Mouse (Mus musculus): ENCODE results near the gene Col25a1.
A peak's percentile ranks its signal among the peaks of the same experiment; 100 is the strongest.

The Col25a1 gene

DNA sequence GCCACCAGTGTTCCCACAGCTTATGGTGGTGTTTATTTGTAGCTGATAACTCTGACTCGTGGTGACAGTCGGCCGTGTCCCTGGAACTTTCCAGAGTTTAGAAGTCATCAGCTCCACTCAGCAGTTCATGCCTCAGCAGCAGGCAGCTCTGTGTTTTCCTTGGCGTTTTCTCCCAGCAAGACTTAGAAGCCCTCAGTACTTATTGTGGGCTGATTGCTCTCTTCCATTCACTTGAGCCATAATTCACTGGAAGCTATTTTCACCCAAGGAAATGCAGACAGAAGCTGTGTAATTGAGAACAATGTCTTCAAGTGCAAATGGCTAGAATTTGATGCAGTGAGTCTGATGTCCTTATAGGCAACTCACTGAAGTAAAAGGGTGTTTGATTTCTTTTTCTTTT, 254.6 kb downstream of the Col25a1 start:
- DNase-seq, result peak; percentile 14 to 18

DNA sequence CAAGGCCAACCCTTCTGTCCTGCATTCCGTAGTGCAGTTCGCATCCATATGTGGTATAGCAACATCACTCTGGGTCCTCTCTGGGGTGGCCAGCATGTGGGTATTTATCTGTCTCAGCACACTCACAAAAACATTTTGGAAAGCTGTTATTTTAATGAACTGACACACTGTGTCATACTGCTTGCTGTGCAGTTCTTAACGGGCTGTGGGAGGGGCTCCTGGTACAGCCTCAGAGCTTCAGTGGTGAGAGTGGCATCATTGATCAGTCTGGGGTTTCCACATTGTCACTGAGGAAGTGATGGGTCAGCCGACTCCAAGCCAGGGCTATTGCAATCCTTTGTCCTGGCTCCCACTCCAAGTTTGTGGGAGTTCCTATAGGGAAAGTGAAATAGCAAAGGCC, 255.9 kb downstream of the Col25a1 start:
- no peak for DNase-seq

DNA sequence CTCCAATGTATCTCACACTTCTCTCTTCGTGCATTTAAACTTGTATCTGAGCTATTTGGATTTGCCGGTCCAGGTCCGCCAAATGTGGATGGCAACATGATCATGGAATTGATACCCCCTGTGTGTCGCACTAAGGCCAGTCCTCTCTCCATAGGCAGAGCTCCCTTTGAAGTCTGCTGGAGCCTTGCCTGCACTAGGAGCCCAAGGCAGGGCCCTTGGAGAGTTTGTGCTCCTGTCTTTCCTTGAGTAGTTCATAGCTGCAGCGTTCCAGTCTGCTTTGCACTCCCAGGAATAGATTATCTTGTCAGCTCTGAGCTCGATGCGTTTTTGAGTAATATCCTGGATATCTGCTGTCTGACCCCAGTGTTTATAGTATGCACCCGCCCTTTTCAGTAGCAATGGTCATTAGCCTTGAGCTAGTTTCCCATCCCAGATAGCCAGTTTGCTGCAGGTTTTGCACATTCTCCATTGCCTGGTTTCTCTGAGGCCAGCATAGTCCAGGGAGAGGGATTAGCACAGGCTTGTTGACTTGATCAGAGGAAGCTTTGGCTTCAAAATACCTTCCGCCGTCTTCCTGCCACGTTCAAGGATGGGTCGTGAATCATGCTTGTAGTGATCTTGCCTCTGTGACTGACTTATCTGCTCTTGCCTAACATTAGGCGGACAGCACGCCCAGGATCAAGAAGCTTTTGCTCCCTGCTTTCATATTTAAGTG, 258.1 kb downstream of the Col25a1 start:
- DNase-seq, result peak in 1 of 2 experiments; percentile 19

DNA sequence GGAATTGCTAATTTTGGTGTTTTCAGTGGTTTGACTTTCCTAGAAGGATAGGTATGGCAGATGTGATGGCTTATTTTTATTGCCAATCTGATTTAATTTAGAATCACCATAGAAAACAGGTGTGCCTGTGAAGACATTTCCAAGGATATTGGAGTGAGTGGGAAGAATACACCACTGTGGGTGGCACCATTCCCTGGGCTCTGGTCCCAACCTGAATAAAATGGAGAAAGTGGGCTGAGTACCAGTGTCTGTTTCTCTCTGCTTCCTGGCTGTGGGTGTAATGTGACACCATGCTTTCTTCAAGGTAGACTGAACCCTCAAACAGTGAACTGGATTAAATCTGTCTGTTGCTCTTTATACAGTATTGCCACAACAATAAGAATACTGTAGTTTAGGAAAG, 265.3 kb downstream of the Col25a1 start:
- no peak for DNase-seq

DNA sequence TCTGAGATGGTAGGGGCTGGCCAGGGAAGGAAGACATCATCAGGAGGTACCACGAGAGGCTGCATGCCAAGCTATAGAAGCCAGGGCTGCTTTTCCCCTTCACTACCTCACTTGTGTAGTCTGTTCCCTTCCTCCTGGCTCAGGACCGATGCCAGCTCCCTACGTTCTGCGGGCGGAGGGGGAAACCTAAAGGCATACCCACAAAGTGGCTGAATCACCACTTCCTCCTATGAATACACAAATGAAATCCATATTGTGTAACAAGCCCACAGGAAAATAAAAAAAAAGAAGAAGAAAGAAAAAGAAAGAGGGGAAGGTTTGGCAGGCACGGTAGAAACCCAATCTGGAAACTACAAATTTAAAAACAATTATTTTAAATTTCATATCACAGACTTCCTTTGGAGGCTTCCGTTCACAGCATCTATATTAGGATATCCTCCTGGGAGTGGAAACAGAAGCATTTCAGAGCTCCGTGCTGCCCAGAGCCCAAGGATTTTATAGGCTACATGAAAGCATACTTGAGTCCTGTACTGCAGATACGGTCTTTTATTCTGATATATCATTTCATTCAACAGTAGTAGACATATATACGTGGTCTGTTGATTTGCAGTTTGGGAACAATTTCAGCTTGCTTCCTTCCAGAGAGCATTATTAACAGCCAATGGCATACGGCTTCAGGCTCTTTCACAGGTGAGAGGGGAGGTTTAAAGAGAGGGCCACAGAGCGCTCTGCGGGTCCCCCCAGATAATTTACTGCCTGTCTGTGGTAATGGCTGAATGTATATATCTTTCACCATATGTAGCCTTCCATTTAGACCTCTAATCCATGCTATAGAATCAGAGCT, 269.6 kb downstream of the Col25a1 start:
- DNase-seq, result peak; percentile 17 to 26

DNA sequence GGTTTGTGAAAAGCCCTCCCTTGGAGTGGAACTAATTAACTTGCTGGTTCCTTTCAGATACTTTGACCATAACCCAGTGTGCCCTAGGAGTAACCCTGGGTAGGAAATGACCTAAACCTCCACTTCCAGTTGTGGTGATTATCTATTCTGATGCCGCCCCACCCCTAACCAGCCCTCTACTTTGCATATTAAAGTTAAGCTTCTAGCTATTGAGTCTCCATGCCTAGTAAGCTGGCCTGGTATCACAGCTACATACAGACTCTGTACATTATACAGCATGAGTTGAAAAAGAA, 270.2 kb downstream of the Col25a1 start:
- DNase-seq, result no peak

DNA sequence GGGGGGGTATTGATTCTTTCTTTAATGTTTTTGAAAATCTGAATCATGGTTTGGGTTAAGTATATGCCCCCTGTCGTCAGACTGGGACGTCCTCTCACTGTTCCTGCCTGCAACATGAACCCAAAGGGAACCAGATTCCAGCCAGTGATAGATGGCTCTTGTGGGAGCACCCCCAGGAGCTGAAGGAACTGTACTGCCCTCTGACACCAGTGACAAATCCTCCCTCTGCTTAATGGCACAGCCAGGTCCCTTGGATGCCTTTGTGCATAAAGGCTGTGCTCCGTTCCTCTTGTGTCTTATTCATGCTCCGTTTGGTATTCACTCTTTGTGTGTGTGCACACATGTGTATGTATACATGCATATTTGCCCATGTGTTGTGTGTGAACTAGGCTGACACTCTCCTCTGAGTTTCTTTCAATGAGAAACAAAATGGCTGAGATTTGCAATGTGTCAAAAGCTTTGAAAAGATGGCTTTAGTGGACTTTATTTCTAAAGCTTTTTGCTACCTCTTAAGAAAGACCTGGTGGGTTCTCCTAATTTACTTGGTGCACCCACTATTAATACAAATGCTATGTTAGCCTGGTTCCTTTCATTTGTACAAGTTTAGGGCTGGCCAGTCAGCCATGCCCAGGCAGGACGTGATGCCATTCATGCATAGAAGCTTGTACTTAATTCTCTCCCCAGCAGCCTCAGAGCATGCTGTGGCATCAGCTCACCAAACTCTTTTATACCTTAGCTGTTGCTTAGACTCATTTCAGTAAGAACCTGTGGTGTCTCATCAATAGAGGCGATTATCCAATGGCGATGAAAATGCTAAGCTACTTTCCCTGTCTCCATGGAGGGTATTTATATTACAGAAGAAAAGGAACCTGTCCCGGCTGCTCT, 273.5 kb downstream of the Col25a1 start:
- no peak for DNase-seq

DNA sequence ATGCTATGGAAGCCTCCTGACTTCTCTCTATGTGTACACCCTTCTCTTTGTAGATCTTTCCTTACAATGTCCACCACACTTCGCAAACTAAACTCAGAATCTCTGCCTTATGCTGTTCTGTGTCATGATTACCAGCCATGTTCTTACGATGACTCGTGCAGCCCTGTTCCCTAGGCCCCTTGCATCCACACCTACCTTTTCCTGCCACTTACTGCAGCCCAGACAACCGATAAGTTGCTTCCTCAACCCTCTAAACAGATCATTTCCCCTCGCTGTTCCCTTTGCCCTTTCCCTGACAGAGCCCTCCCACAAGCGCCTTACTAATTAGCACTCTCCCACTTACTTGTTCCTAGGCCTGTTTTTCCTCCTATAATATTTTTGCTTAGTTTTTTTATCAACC, 275.9 kb downstream of the Col25a1 start:
- DNase-seq, result no peak

DNA sequence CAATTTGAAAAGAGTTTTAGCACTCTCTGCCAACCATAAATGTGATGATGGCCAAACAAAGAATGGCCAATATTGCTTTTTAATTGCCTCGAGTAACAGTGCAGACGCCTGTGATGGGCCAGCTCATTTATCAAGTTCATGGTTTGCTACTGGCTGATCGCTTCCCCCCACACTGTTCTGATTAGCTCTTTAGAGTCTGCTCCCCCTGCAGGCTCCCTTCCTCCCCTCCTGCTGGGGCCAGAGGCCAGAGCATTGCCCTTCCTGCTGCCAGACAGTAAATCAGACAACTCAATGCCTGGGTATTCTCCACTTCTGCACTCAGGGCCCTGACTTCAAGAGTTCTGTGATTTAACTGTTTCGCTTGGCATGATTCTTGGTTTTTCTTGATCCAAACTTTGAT, 281.9 kb downstream of the Col25a1 start:
- peak; percentile 36 to 48 for DNase-seq

DNA sequence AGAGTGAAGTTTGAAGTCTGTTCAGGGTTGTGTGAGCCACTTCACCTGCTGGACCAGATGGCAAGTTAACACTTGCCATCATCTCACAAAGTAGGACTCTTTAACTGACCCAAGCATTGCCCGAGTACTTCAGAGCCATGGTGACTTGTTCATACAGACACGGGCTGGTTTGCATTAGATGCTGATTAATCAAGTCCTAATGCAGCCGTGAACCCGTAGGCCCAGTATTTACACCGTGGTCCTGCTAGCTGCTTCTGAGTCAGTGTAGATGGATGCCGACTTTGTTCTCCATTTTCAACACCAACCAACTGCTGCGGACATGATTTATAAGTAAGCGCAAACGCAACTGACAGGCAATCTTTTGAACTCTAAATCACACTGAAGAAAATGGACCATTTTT, 287.6 kb downstream of the Col25a1 start:
- no peak for DNase-seq

DNA sequence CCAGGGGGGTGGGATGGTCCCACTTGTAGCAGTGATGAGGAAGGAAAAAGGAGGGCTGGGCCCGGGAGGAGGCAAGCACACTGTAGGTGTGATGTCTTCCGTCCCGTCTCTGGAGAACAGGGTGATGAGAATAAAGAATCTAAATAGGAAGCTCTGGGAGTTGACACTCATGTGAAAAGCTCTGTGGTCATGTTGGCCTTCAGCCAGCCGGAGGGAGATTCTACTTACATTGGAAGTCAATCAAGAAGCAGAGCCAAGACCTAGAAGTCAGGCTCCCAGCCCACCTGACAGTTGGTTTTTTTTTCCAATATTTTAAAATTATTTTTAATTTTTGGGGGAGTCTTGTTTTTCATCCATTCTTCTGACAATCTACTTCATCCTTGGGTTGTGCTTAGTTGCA, 297.5 kb downstream of the Col25a1 start:
- peak; percentile 27 to 43 for DNase-seq

DNA sequence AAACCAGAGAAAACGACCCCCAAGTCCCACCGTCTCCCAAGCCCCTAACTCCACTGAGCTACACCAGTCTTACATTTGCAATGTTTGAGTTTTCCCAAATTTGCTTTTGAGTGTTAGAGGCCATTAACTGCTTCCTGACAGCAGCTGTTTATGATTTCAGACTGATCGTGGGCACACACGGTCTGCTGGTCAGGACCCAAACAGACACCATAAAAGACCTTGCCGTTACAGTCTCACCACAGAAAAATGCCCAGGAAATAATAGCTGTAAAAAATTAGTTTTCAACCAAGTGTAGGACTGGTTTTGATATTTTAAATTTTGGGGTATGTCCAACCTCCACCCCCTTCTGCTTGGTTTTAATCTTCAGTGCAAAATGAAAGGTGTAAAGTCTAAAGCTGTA, 298.8 kb downstream of the Col25a1 start:
- DNase-seq, result no peak

DNA sequence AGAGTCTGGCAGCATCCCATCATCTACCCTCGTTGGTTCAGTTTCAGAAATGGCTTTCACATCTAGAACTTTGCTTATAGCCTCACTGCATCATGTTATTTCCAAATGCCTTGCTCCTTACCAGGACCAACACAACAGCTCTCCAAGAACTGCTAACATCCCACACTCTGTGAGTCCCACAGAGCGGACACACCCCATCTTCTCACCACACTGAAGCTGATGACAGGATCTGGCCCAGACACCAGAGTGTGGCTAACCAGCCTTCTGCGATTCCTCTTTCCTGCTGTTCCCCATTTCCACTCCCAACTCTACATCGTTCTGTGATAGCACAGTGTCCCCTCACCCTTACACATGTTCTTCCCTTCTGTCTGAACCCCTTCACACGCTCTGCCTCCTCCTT, 301.5 kb downstream of the Col25a1 start:
- no peak for DNase-seq

DNA sequence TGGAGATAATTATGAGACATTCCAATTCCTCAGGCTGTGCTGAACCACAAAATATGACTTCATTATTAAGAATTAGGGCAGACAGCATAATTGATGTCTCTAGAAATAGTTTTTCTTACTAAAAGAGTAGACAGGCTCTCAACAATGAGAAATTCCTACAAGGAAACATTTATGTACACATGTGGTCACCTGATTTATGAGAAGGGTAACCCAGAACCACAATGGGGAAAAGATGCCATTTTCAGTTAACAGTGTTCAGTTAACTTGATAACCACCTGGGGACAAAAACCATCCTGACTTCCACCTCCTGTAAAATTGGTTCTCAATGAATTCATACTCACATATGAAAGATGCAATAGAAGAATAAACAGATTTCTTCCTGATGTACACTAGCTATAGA, 305.7 kb downstream of the Col25a1 start:
- no peak for DNase-seq

DNA sequence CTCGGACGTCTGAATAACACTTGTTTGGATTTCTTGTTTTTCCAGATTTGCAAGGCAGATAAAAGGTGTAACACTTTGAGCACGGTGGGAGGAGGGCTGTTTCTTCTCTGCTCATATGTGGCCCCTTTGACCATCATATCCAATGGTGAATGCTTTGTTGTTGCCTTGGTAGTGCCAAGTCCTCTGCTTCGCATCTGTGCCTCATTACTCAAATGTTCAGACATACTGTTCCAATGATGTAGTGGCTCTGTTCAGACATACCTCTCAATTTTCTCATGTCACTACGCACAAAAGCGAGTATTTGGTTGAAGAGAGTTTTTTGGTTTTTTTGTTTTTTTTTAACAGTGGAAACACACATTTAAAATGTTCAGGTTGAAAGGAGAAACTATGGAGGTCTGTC, 308.5 kb downstream of the Col25a1 start:
- no peak for DNase-seq

DNA sequence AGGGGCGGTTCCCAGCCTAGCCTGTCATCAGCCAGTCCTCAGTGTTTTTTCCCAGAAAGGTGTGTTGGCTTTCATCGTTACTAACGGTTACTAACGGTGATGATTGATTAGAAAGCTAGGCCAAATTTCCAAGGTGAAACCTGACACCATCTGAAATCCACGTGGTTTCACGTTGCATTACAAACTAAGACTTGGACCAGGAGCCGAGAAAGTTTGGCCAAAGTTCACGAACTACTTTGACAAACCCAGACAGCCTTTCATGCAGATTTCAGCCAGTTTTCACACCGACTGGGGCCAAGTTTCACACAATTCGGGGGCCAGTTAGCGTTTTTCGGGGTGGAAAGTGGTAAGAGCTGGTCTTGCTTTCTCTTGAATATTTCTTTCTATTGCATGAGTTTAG, 309.4 kb downstream of the Col25a1 start:
- DNase-seq, result no peak

DNA sequence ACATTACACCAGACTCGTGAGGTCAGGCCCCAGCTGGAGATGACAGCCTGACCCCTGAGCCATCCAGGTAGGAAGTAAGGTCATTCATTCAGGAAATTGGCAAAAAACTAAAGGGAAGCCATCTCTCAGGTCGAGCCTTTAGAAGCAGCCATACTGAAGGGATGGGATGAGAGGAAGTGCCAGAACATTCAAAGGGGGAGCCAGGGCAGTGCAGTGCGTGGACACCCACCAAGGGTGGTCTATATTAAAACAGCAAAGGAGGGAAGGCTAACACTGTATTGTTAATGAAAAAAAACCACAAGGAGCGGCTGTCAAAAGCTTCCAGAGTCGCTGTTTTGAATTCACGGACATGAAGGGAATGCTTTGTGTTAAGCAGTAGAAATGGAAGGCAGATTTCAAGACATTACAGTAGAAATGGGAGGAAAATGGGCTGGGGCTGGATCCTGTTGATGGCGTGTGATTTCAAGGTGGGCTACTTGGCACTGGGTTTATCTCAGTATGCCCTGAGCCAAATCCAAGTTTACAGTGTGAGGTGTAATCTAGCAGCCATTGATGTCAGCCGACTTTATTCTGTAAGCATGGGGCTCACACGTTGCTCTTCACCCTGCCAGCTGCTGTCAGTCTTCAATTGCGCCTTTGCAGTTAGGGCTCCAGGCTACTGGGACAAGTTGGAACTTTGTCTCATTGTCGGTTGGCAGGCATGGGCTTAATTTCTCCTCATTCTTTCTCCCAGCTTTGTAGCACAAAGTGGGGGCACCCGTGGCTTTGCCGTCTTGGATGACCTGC, 312.7 kb downstream of the Col25a1 start:
- DNase-seq, result no peak

DNA sequence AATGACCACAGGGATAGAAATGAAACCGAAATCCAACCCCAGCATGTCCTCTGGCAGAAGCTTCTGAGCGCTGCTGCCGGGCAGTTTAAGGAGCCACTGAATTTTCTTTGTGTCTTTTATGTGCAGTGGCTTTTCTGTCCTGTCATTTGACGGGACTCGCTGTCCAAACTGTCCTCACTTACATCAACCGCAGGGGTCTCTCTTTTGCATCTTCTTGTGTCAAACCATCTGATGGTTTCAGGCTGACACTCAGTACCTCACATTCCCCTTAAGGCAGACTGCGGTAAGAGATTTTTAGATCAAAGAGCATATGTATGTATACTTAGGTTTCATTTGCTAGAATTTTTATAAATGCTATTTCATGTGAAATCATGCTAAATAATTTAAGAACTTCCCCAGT, 318.6 kb downstream of the Col25a1 start:
- peak in 1 of 2 experiments; percentile 6 for DNase-seq

DNA sequence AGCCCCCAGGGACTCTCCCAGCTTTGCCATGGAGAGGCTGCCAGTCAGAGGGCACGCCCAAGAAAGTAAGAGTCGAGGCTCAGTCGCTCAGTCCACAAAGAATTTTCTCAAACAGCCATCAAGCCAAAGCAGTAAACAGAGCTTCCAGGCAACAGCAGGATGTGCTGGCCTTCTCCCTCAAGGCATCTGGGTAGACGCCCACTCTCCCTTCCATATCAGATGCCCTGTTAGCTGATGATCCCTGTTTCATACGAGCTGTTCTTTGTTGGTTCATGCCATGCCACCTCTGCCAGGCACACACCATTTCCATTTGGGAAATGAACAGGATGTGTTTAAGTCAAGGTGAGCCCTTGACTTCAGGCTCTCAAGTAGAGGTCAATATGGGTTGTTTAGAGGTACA, 334.1 kb downstream of the Col25a1 start:
- DNase-seq, result no peak

DNA sequence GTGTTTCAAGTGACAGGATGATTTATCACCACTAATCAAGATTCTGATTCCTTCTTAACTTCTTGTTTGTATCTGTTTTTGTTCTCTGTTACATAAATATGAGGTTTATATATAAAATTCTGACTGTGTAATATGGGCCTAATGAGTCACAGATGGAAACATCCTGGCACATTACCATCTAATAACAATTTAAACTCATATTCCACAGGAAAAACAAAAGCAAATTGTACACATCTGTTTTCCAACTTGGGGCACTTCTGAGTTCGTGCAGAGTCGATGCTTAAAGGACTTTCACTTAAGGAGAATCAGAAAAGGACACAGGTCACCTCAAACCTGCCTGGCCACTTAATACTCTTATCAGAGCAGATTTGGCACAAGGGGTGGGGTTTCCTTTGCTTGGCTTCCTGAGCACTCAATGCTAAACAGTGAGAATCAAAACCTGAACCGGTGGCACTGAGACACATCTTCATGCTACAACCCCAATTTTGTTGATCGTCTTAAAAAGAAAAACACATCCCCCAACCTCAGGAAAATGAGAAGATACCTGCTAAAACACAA, 342.0 kb downstream of the Col25a1 start:
- DNase-seq, result no peak

DNA sequence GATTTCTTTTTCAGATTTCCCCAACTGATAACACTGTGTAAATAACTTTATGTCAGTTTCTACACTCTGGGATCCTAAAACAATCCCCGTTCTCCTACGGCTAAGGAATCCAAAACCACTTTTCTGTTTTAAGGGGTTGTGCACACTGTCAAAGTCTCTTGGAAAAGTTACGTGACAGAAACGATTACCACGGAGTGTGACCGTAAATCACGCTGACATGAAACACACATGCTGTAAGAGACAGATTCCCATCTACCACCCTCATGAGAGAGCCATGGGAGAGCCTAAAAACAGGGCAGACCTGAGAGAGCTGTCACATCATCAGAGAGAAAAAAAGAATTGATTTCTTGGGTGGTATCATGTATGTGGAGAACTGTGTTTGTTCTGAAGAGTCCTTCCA, 342.7 kb downstream of the Col25a1 start:
- DNase-seq, result no peak

DNA sequence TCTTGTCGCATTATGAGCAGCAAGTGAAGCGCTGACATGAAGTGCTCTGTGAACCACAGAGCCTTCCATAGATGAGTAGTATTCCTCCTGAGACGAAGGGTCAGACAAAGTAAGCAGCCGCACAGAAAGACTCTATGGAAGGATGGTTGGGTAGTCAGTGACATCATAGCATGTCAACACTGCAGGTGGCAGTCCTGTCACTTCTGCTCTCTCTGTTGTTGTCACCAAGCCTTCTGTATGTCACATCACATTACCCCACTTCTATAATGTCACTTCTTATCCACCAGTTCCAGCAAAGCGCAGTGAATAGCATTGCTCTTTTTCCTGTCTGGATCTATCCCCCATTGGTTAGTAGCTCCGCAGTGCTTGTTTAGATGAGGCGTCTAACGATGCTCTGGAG, 351.2 kb downstream of the Col25a1 start:
- no peak for DNase-seq

Data from kidney, postnatal 4 days (tissue).